Mouse (Mus musculus) midbrain, embryonic 15.5 days (tissue): Measurements from ENCODE around the gene Asmt. TPM values are rescaled to one million over a fixed set of nuclear protein-coding genes. Genes with fewer than 3 reads are reported as not detected.

Experiments used
- ATAC-seq: fragments of 200-750 bp; cut with Nextera tagmentation; replicated peaks from 2 replicates; pipeline ENCODE4 v1.8.0; 2017; ENCODE audit warnings: moderate TSS enrichment
- H3K27ac ChIP-seq: fragments of 300-500 bp; sonication (generic); 2 replicates; pipeline ENCODE4 v1.5.1; 2015; ENCODE audit warnings: mild to moderate bottlenecking, inconsistent platforms
- H3K27me3 ChIP-seq: fragments of 300-500 bp; sonication (generic); replicated peaks from 2 replicates; pipeline ENCODE4 v1.6.1; 2015; ENCODE audit warnings: inconsistent platforms
- H3K36me3 ChIP-seq: fragments of 300-500 bp; sonication (generic); replicated peaks from 2 replicates; pipeline ENCODE4 v1.6.1; 2015; ENCODE audit warnings: inconsistent platforms
- H3K4me1 ChIP-seq: fragments of 300-500 bp; sonication (generic); 2 replicates; pipeline ENCODE4 v1.6.1; 2015; ENCODE audit warnings: inconsistent platforms
- H3K4me2 ChIP-seq: fragments of 300-500 bp; sonication (generic); 2 replicates; pipeline ENCODE4 v1.6.1; 2015; ENCODE audit warnings: inconsistent platforms, mild to moderate bottlenecking, moderate library complexity
- H3K4me3 ChIP-seq: fragments of 300-500 bp; sonication (generic); 2 replicates; pipeline ENCODE4 v1.5.1; 2015; ENCODE audit warnings: mild to moderate bottlenecking, inconsistent platforms
- H3K9ac ChIP-seq: fragments of 300-500 bp; sonication (generic); 2 replicates; pipeline ENCODE4 v1.6.1; 2015; ENCODE audit warnings: mild to moderate bottlenecking, inconsistent platforms
- H3K9me3 ChIP-seq: fragments of 300-500 bp; sonication (generic); 2 replicates; pipeline ENCODE4 v1.6.1; 2016; ENCODE audit warnings: inconsistent platforms
- WGBS: fragments of 180-500 bp; shearing (Covaris S2); methylation state at CpG from one replicate; pipeline ENCODE4 v1.1.7; 2015; ENCODE audit warnings: mixed read lengths; 5-methylcytosine and 5-hydroxymethylcytosine counted together
- polyA plus RNA-seq: library from polyadenylated mRNA; unstranded; fragments of >200 nt; fragmentation: Nextera tagmentation; extraction: Ambion mirVana; gene quantifications from 2 replicates; pipeline ENCODE4 v1.2.1, GENCODE M21; 2015

Gene Asmt
- not detected in 2 replicates for polyA plus RNA-seq

DNA sequence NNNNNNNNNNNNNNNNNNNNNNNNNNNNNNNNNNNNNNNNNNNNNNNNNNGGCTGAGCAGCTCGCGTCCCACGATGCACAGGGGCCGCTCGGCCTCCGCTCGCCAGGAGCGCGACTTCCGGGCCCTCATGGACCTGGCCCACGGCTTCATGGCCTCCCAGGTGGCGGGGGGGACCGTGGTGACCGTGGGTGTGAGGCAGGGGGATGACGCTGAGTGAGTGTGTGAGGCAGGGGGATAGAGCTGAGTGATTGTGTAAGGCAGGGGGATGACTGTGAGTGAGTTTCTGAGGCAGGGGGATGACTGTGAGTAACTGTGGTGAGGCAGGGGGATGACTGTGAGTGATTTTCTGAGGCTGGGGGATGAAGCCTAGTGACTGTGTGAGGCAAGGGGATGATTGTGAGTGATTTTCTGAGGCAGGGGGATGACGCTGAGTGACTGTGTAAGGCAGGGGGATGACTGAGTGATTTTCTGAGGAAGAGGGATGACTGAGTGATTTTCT, at the start of gene Asmt:
Gene Asmt (plus strand): TSS at position 51 of the 499 bp plus-strand sequence.
- H3K27me3 ChIP-seq, result no peaks in the 10 kb centered on the region
- no peaks in the 10 kb centered on the region for H3K4me1 ChIP-seq
- H3K27ac ChIP-seq, result no peak within 1 kb of the TSS
- 94% methylated on average over 14 of the region's 16 CpGs for WGBS
- no peak within 1 kb of the TSS for H3K9ac ChIP-seq
- no peak within 1 kb of the TSS for H3K4me3 ChIP-seq
- peak; percentile 67 for ATAC-seq
- peaks cover 29% of the 10 kb centered on the region for H3K9me3 ChIP-seq
- H3K4me2 ChIP-seq, result no peak within 1 kb of the TSS
- H3K36me3 ChIP-seq, result peaks cover 13% of the 10 kb centered on the region; the same call in 1 of the 2 replicates

DNA sequence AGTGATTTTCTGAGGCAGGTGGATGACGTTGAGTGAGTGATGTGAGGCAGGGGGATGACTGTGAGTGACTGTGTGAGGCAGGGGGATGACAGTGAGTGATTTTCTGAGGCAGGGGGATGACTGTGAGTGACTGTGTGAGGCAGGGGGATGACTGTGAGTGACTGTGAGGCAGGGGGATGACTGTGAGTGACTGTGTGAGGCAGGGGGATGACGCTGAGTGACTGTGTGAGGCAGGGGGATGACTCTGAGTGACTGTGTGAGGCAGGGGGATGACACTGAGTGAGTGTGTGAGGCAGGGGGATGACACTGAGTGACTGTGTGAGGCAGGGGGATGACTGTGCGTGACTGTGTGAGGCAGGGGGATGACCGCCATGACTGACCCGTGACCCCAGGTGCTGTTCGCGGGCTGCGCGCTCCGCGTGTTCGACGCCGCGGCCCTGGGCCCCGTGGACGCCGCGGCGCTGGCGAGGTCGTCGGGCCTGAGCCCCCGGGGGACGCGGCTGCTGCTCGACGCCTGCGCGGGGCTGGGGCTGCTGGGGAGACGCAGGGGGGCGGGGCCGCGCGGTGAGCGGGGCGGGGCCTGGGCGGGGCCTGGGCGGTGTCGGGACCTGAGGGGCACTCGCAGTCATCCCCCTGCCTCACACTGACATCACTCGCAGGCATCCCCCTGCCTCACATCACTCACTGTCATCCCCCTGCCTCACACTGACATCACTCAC, 948 bp downstream of the Asmt start:
- Histone ChIP-seq H3K36me3 (peaks cover 13% of the 10 kb centered on the region; the same call in 1 of the 2 replicates), H3K4me3 (no peak overlapping the region), H3K9me3 (peaks cover 30% of the 10 kb centered on the region), H3K27me3 (no peaks in the 10 kb centered on the region), H3K4me1 (no peaks in the 10 kb centered on the region), H3K4me2 (no peak overlapping the region), H3K27ac (no peak overlapping the region), H3K9ac (no peak overlapping the region)
- ATAC-seq, result peak; percentile 87
- 73% methylated on average over 41 of the region's 42 CpGs for WGBS

DNA sequence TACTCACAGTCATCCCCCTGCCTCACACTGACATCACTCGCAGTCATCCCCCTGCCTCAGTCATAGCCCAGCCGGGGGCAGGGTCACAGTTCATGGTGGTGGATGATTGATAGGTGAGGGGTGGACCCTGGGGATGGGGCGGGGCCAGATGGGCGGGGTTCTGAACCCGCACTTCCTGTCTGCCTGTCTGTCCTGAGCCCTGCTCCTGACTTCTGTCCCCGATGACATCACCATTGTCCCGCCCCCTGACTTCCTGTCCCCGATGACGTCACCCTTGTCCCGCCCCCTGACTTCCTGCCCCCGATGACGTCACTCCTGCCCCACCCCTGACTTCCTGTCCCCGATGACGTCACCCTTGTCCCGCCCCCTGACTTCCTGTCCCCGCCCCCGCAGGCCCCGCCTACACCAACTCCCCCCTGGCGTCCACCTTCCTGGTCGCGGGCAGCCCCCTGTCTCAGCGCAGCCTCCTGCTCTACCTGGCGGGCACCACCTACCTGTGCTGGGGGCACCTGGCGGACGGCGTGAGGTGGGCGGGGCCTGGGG, 1.9 kb downstream of the Asmt start:
- peaks cover 30% of the 10 kb centered on the region for H3K9me3 ChIP-seq
- 86% methylated on average over 27 of the region's 27 CpGs for WGBS
- H3K4me1 ChIP-seq, result no peaks in the 10 kb centered on the region
- H3K4me3 ChIP-seq, result peak overlapping the region; percentile 15
- H3K27me3 ChIP-seq, result no peaks in the 10 kb centered on the region
- no peak overlapping the region for H3K4me2 ChIP-seq
- peaks cover 13% of the 10 kb centered on the region; the same call in 1 of the 2 replicates for H3K36me3 ChIP-seq
- H3K27ac ChIP-seq, result no peak overlapping the region
- ATAC-seq, result peak; percentile 70
- H3K9ac ChIP-seq, result no peak overlapping the region

DNA sequence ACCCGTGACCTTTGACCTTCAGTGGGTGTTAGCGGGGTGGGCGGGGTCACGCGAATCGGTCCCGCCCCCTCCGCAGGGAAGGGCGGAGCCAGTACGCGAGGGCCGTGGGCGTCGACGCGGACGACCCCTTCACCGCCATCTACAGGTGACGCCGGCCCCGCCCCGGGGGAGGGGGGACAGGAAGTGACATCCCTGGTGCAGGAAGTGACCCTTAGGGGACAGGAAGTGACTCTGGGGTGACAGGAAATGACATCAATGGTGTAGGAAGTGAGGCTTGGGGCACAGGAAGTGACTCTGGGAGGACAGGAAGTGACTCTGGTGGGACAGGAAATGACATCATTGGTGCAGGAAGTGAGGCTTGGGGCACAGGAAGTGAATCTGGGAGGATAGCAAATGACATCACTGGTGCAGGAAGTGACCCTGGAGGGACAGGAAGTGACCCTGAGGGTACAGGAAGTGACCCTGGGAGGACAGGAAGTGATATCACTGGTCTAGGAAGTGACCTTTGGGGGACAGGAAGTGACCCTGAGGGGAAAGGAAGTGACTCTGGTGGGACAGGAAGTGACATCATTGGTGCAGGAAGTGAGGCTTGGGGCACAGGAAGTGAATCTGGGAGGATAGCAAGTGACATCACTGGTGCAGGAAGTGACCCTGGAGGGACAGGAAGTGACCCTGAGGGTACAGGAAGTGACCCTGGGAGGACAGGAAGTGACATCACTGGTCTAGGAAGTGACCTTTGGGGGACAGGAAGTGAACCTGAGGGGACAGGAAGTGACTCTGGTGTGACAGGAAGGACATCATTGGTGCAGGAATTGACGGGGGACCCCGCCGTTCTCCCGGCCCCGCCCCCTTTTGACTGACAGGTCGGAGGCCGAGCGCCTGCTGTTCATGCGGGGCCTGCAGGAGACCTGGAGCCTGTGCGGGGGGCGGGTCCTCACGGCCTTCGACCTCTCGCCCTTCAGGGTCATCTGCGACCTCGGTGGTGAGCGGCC, 2.7 kb downstream of the Asmt start:
- Histone ChIP-seq H3K9me3 (peaks cover 30% of the 10 kb centered on the region), H3K9ac (no peak overlapping the region), H3K4me1 (no peaks in the 10 kb centered on the region), H3K27me3 (no peaks in the 10 kb centered on the region), H3K4me2 (no peak overlapping the region), H3K4me3 (peak overlapping the region; percentile 15; the same call in 1 of the 2 replicates), H3K36me3 (peaks cover 13% of the 10 kb centered on the region; the same call in 1 of the 2 replicates), H3K27ac (no peak overlapping the region)
- ATAC-seq, result peak; percentile 63
- WGBS, result 80% methylated on average over 36 of the region's 39 CpGs

DNA sequence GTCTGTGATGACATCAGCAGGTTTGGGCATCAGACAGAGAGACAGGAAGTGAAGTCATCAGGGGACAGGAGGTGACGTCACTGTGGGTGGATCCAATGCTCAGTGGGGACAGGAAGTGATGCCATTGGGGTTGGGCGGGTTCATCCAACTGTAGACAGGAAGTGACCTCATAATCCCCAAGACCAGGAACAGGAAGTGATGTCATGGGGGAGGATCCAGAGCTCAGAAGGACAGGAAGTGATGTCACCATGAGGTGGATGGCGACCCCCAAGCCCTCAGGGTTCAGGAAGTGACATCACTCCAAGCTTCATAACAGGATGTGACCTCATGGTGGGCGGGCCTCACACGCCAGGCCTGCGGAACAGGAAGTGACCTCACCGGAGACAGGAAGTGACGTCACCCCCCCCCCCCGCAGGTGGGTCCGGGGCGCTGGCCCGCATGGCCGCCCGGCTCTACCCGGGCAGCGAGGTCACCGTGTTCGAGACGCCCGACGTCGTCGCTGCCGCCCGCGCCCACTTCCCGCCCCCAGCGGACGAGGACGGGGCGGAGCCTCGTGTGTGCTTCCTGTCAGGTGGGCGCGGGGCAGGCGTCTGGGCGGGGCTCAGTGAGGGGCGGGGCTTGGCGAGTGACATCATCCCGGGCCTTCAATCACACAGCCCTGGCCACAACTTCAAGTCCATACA, 3.6 kb downstream of the Asmt start:
- Histone ChIP-seq H3K36me3 (peaks cover 13% of the 10 kb centered on the region; the same call in 1 of the 2 replicates), H3K27ac (no peak overlapping the region), H3K4me3 (no peak overlapping the region), H3K4me2 (no peak overlapping the region), H3K27me3 (no peaks in the 10 kb centered on the region), H3K9ac (no peak overlapping the region), H3K4me1 (no peaks in the 10 kb centered on the region), H3K9me3 (peaks cover 30% of the 10 kb centered on the region)
- WGBS, result 97% methylated on average over 32 of the region's 39 CpGs
- ATAC-seq, result peak; percentile 46

DNA sequence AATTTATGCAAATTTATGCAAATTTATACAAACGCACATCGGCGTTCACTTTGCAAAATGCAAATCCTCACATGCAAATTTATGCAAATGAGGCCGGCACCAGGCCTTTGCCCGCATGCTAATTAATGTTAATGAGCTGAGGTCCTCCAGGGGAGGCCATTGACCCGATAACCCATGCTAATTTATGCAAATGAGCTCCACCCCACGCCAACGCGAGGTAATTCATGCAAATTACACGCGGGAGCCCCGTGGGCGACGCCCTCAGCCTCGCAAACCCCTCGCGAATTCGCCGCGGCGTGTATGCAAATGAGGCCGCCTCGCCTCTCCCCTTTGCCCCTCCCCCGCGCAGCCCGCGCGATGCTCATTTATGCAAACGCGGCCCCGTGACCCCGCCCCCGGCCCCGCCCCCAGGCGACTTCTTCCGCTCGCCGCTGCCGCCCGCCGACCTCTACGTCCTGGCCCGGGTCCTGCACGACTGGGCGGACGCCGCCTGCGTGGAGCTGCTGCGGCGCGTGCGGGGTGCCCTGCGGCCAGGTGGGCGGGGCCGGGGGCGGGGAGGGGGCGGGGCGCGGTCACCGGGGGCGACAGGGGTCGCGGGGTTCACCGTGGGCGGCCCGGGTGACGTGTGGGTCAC, 4.3 kb downstream of the Asmt start:
- peaks cover 30% of the 10 kb centered on the region for H3K9me3 ChIP-seq
- no peak for ATAC-seq

DNA sequence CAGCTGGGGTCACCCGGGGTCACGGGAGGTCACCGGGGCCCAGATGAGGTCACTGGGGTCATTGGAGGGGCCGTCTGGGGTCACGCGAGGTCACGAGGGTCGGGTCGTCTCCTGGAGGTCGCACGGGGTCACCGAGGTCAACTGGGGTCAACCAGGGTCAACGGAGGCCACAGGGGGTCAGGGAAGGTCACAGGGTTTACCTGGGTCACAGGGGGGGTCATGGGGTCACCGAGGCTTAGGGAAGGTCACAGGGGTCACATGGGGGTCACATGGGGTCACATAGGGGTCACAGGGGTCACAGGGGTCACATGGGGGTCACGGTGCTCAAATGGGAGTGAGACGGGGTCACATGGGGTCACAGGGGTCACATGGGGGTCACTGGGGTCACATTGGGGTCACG, 4.8 kb downstream of the Asmt start:
- no peak overlapping the region for H3K4me2 ChIP-seq
- peaks cover 30% of the 10 kb centered on the region for H3K9me3 ChIP-seq
- H3K27me3 ChIP-seq, result no peaks in the 10 kb centered on the region
- H3K27ac ChIP-seq, result no peak overlapping the region
- no peak overlapping the region for H3K9ac ChIP-seq
- H3K36me3 ChIP-seq, result peaks cover 13% of the 10 kb centered on the region; the same call in 1 of the 2 replicates
- no peaks in the 10 kb centered on the region for H3K4me1 ChIP-seq
- 98% methylated on average over 17 of the region's 17 CpGs for WGBS
- no peak overlapping the region for H3K4me3 ChIP-seq
- ATAC-seq, result no peak

More for the DNA sequence above, 4.3 kb downstream of the Asmt start:
- Histone ChIP-seq H3K27me3 (no peaks in the 10 kb centered on the region), H3K4me3 (no peak overlapping the region), H3K4me2 (no peak overlapping the region), H3K4me1 (no peaks in the 10 kb centered on the region), H3K9ac (no peak overlapping the region), H3K36me3 (peaks cover 13% of the 10 kb centered on the region; the same call in 1 of the 2 replicates), H3K27ac (no peak overlapping the region)
- 93% methylated on average over 63 of the region's 67 CpGs for WGBS

DNA sequence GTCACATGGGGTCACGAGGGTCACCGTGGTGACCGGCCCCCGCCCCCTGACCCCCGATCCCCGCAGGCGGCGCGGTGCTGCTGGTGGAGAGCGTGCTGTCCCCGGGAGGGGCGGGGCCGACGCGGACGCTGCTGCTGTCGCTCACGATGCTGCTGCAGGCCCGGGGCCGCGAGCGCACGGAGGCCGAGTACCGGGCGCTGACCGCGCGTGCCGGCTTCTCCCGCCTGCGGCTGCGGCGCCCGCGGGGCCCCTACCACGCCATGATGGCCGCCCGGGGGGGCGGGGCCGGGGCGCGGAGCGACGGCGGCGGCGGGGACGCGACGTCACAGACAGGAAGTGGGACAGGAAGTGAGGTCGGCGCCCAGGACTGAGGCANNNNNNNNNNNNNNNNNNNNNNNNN, 5.2 kb downstream of the Asmt start:
- WGBS, result 99% methylated on average over 41 of the region's 53 CpGs
- Histone ChIP-seq H3K4me2 (no peak overlapping the region), H3K9ac (no peak overlapping the region), H3K27me3 (no peaks in the 10 kb centered on the region), H3K4me3 (no peak overlapping the region), H3K27ac (no peak overlapping the region), H3K4me1 (no peaks in the 10 kb centered on the region), H3K36me3 (peaks cover 10% of the 10 kb centered on the region; the same call in 1 of the 2 replicates), H3K9me3 (peaks cover 30% of the 10 kb centered on the region)
- no peak for ATAC-seq
